Mouse (Mus musculus) liver (tissue): ENCODE measurements at regions not wholly inside any gene's neighbourhood (a gene's known extent, or its start where the extent isn't known, plus 50 kb on each side); places are given as distances from the start of the nearest gene placed in this dataset.

Source experiments
- DNase-seq: peaks from one replicate; pipeline ENCODE4 v3.0.0-alpha.2; 2020; ENCODE audit warnings: mixed read lengths

GRCm38 (mm10) chr15:72101730-72102129 lies 1732.6 kb upstream of the Gm6569 start:
- DNase-seq = no peak

GRCm38 (mm10) chr15:72105830-72106413 lies 1728.4 kb upstream of the Gm6569 start:
- DNase-seq = no peak

GRCm38 (mm10) chr15:72110520-72110919 lies 1723.8 kb upstream of the Gm6569 start:
- no peak for DNase-seq

- DNase-seq = no peak
These were observed 1717.6 kb upstream of the Gm6569 start for GRCm38 (mm10) chr15:72116772-72117171.

- no peak for DNase-seq
These were observed 1700.1 kb upstream of the Gm6569 start for GRCm38 (mm10) chr15:72134226-72134625.

GRCm38 (mm10) chr15:72135992-72136617 lies 1698.3 kb upstream of the Gm6569 start:
- DNase-seq = no peak

- DNase-seq = no peak
These were observed 1694.2 kb upstream of the Gm6569 start for GRCm38 (mm10) chr15:72140122-72140521.

GRCm38 (mm10) chr15:72150581-72150980 lies 1683.8 kb upstream of the Gm6569 start:
- no peak for DNase-seq

GRCm38 (mm10) chr15:72158505-72158904 lies 1675.9 kb upstream of the Gm6569 start:
- no peak for DNase-seq

GRCm38 (mm10) chr15:72200861-72201260 lies 1633.5 kb upstream of the Gm6569 start:
- no peak for DNase-seq

- DNase-seq = no peak
These were observed 1632.6 kb upstream of the Gm6569 start for GRCm38 (mm10) chr15:72201791-72202190.

GRCm38 (mm10) chr15:72205240-72205799 lies 1629.0 kb upstream of the Gm6569 start:
- DNase-seq = no peak

GRCm38 (mm10) chr15:72205950-72206349 lies 1628.4 kb upstream of the Gm6569 start:
- DNase-seq = peak; percentile 53

- DNase-seq = no peak
These were observed 1626.8 kb upstream of the Gm6569 start for GRCm38 (mm10) chr15:72207589-72207988.

- no peak for DNase-seq
These were observed 1626.3 kb upstream of the Gm6569 start for GRCm38 (mm10) chr15:72208076-72208475.

GRCm38 (mm10) chr15:72208973-72209372 lies 1625.4 kb upstream of the Gm6569 start:
- no peak for DNase-seq

GRCm38 (mm10) chr15:72217731-72218130 lies 1616.6 kb upstream of the Gm6569 start:
- DNase-seq = no peak

GRCm38 (mm10) chr15:72219985-72220384 lies 1614.4 kb upstream of the Gm6569 start:
- DNase-seq = no peak

- DNase-seq = no peak
These were observed 1613.6 kb upstream of the Gm6569 start for GRCm38 (mm10) chr15:72220786-72221185.

- DNase-seq = no peak
These were observed 1602.0 kb upstream of the Gm6569 start for GRCm38 (mm10) chr15:72232355-72232754.

GRCm38 (mm10) chr15:72264619-72265018 lies 1569.7 kb upstream of the Gm6569 start:
- DNase-seq = no peak

GRCm38 (mm10) chr15:72283846-72284245 lies 1550.5 kb upstream of the Gm6569 start:
- DNase-seq = no peak

GRCm38 (mm10) chr15:72296648-72297047 lies 1537.7 kb upstream of the Gm6569 start:
- DNase-seq = no peak

GRCm38 (mm10) chr15:72312417-72312816 lies 1521.9 kb upstream of the Gm6569 start:
- no peak for DNase-seq

- no peak for DNase-seq
These were observed 1512.8 kb upstream of the Gm6569 start for GRCm38 (mm10) chr15:72321528-72321927.
